Mouse (Mus musculus) forebrain, embryonic 12.5 days (tissue): ENCODE measurements at regions not wholly inside any gene's neighbourhood (a gene's known extent, or its start where the extent isn't known, plus 50 kb on each side); places are given as distances from the start of the nearest gene placed in this dataset.
"Not testable (repeated sequence)": the region's sequence is repeated elsewhere in the genome, so short reads cannot be mapped to it uniquely, and the experiment has no call there.

Experiments used
- ATAC-seq: fragments of 200-750 bp; cut with Nextera tagmentation; 2 replicates; pipeline ENCODE4 v1.8.0; 2017; ENCODE audit warnings: moderate TSS enrichment; ENCODE audit not compliant: low FRiP score
- H3K27ac ChIP-seq: fragments of 300-500 bp; sonication (generic); 2 replicates; pipeline ENCODE4 v1.5.1; 2016; ENCODE audit warnings: mild to moderate bottlenecking
- H3K27me3 ChIP-seq: fragments of 300-500 bp; sonication (generic); 2 replicates; pipeline ENCODE4 v1.6.1; 2016; ENCODE audit warnings: mild to moderate bottlenecking
- H3K36me3 ChIP-seq: fragments of 300-500 bp; sonication (generic); replicated peaks from 2 replicates; pipeline ENCODE4 v1.6.1; 2016; ENCODE audit warnings: mild to moderate bottlenecking
- H3K4me1 ChIP-seq: fragments of 300-500 bp; sonication (generic); 2 replicates; pipeline ENCODE4 v1.6.1; 2016
- H3K4me2 ChIP-seq: fragments of 300-500 bp; sonication (generic); 2 replicates; pipeline ENCODE4 v1.6.1; 2016; ENCODE audit warnings: mild to moderate bottlenecking, moderate library complexity
- H3K4me3 ChIP-seq: fragments of 300-500 bp; sonication (generic); replicated peaks from 2 replicates; pipeline ENCODE4 v1.5.1; 2016; ENCODE audit warnings: mild to moderate bottlenecking
- H3K9ac ChIP-seq: fragments of 300-500 bp; sonication (generic); 2 replicates; pipeline ENCODE4 v1.6.1; 2016; ENCODE audit warnings: mild to moderate bottlenecking
- H3K9me3 ChIP-seq: fragments of 300-500 bp; sonication (generic); 2 replicates; pipeline ENCODE4 v1.6.1; 2016
- WGBS: fragments of 180-500 bp; shearing (Covaris S2); methylation state at CpG from one replicate; pipeline ENCODE4 v1.1.7; 2016; 5-methylcytosine and 5-hydroxymethylcytosine counted together

DNA sequence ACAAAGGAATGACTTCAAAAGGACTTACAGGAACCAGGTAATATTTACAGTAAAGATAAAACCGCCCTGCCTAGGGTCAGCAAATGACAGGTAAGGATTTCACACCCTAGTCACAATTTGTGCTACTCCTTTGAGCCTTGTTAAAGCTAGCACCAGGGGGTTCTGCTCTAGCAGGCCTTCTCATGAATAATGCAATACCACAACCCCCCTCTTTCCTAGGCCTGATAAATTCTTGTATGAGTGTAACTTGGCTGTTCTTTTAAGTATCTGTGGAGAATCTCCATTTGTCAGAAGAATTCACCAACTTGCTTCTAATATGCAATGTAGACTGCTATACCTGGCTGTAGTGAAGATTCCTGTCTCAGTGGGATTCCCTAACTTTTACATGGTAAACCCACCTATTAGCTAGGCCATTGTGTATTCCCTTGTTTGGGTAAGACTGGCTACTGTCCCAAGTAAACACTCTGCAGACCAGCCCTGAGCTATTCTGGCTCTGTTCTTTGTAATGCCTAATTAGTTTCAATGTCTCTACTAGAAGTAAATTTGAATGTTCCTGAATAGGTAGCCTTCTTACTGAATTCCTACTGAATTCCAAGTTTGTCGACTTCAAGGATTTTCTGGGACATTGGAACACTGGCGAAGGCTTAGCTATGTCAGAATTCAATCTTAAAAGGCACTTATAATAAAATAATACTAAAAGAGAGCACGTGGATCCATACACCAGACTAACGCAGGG lies 543.4 kb upstream of the Rgmb start:
- ATAC-seq, H3K4me2 ChIP-seq: not testable (repeated sequence)

GRCm38 (mm10) chr17:16372976-16373375 lies 542.1 kb upstream of the Rgmb start:
- Histone ChIP-seq H3K4me1 (no peaks in the 10 kb centered on the region), H3K27ac (no peak overlapping the region), H3K9ac (no peak overlapping the region), H3K9me3 (no peaks in the 10 kb centered on the region), H3K4me2 (no peak overlapping the region), H3K4me3 (no peak overlapping the region), H3K27me3 (no peaks in the 10 kb centered on the region), H3K36me3 (no peaks in the 10 kb centered on the region)
- WGBS: 95% methylated on average over 1 of the region's 1 CpGs
- ATAC-seq: no peak

More for the DNA sequence above, 543.4 kb upstream of the Rgmb start:
- not testable (repeated sequence) for H3K27ac ChIP-seq, H3K27me3 ChIP-seq, H3K9ac ChIP-seq, H3K36me3 ChIP-seq, H3K9me3 ChIP-seq, H3K4me1 ChIP-seq, H3K4me3 ChIP-seq
- WGBS: 74% methylated on average over 5 of the region's 5 CpGs

DNA sequence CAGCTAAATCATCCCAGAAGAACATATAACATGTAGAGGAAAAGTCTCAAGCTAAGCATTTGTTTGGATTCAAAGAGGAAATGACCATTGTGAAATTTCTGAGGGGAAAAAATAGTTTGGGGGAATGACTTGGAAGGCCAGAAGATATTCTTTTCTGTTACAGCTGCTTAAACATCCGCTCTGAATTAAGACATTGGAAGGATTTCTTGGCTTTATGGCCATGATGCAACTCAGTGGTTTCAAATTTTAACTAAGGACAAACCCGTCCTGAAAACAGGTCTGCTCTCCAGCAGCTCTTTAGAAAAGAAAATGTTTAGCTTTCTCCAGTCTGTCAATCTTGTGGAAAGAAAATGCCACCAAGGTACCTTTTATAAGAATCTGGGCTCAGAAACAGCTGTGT lies 513.2 kb upstream of the Rgmb start:
- H3K4me3 ChIP-seq: no peak overlapping the region
- no peak overlapping the region for H3K9ac ChIP-seq
- no peak overlapping the region for H3K4me2 ChIP-seq
- H3K4me1 ChIP-seq: no peaks in the 10 kb centered on the region
- 60% methylated on average over 2 of the region's 2 CpGs for WGBS
- H3K27ac ChIP-seq: no peak overlapping the region
- no peaks in the 10 kb centered on the region for H3K36me3 ChIP-seq
- no peaks in the 10 kb centered on the region for H3K9me3 ChIP-seq
- no peak for ATAC-seq
- H3K27me3 ChIP-seq: no peaks in the 10 kb centered on the region

- 88% methylated on average over 4 of the region's 4 CpGs for WGBS
- Histone ChIP-seq H3K27me3 (no peaks in the 10 kb centered on the region), H3K4me2 (no peak overlapping the region), H3K9ac (no peak overlapping the region), H3K36me3 (no peaks in the 10 kb centered on the region), H3K4me3 (no peak overlapping the region), H3K9me3 (no peaks in the 10 kb centered on the region), H3K4me1 (no peaks in the 10 kb centered on the region), H3K27ac (no peak overlapping the region)
- no peak for ATAC-seq
Measured at GRCm38 (mm10) chr17:16342785-16343184, 511.9 kb upstream of the Rgmb start.

DNA sequence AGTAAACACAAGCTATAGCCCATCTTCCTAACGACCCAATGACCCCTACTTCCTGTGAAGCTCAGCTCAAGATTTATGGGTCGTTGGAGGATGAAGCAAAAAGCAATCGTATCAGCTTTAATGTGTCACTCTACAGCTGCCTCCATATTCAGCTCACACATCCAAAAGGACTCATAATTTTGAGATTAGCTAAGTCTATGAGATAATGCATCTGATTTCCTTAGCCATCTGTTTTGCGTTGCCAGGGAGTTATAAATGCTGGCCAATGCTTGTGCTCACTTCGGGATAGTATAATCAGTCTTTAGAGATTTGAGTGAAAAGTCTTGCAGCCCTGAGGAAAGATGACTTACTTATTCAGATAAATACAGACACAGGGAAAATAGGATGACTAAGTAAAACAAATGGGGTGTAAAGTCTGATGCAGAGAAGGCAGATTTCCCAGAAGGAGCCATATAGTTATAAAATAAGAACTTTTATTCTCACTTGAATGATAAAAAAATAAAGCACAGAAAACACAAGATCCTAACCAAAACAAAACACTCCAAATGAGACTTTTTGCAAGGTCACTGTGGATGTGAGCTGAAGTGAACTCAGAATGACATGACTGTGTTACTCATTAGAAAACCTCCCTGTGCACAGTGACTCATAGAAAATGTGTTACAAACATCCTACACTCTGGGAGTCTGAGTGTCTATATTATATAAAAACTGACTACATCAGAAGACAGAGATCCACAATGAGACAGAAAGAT lies 509.1 kb upstream of the Rgmb start:
- no peak overlapping the region for H3K9ac ChIP-seq
- no peaks in the 10 kb centered on the region for H3K27me3 ChIP-seq
- WGBS: 67% methylated on average over 5 of the region's 5 CpGs
- H3K36me3 ChIP-seq: no peaks in the 10 kb centered on the region
- H3K4me1 ChIP-seq: no peaks in the 10 kb centered on the region
- no peak overlapping the region for H3K4me2 ChIP-seq
- no peaks in the 10 kb centered on the region for H3K9me3 ChIP-seq
- no peak overlapping the region for H3K27ac ChIP-seq
- H3K4me3 ChIP-seq: no peak overlapping the region
- ATAC-seq: no peak

GRCm38 (mm10) chr17:16311914-16312313 lies 481.1 kb upstream of the Rgmb start:
- ATAC-seq: no peak
- H3K27ac ChIP-seq: no peak overlapping the region
- no peaks in the 10 kb centered on the region for H3K9me3 ChIP-seq
- no peak overlapping the region for H3K4me2 ChIP-seq
- H3K9ac ChIP-seq: no peak overlapping the region
- no peaks in the 10 kb centered on the region for H3K4me1 ChIP-seq
- H3K27me3 ChIP-seq: no peaks in the 10 kb centered on the region
- whole genome bisulfite sequencing: 94% methylated on average over 3 of the region's 3 CpGs
- no peak overlapping the region for H3K4me3 ChIP-seq
- H3K36me3 ChIP-seq: no peaks in the 10 kb centered on the region

- 86% methylated on average over 9 of the region's 9 CpGs for WGBS
- no peaks in the 10 kb centered on the region for H3K36me3 ChIP-seq
- H3K4me1 ChIP-seq: no peaks in the 10 kb centered on the region
- peak; percentile 36; the same call in 1 of the 2 replicates for ATAC-seq
- no peaks in the 10 kb centered on the region for H3K27me3 ChIP-seq
- H3K9me3 ChIP-seq: no peaks in the 10 kb centered on the region
- no peak overlapping the region for H3K4me3 ChIP-seq
- H3K9ac ChIP-seq: no peak overlapping the region
- H3K4me2 ChIP-seq: no peak overlapping the region
- H3K27ac ChIP-seq: no peak overlapping the region
Measured at GRCm38 (mm10) chr17:16311196-16311873, 480.5 kb upstream of the Rgmb start.

GRCm38 (mm10) chr17:16301776-16302175 lies 470.9 kb upstream of the Rgmb start:
- Histone ChIP-seq H3K27me3 (no peaks in the 10 kb centered on the region), H3K27ac (no peak overlapping the region), H3K4me2 (no peak overlapping the region), H3K36me3 (no peaks in the 10 kb centered on the region), H3K4me1 (no peaks in the 10 kb centered on the region), H3K9ac (no peak overlapping the region), H3K9me3 (no peaks in the 10 kb centered on the region), H3K4me3 (no peak overlapping the region)
- WGBS: 50% methylated on average over 2 of the region's 2 CpGs
- ATAC-seq: no peak

- no peak for ATAC-seq
- no peak overlapping the region for H3K9ac ChIP-seq
- no peaks in the 10 kb centered on the region for H3K4me1 ChIP-seq
- H3K4me2 ChIP-seq: no peak overlapping the region
- H3K27ac ChIP-seq: no peak overlapping the region
- H3K9me3 ChIP-seq: no peaks in the 10 kb centered on the region
- no peak overlapping the region for H3K4me3 ChIP-seq
- H3K36me3 ChIP-seq: no peaks in the 10 kb centered on the region
- no peaks in the 10 kb centered on the region for H3K27me3 ChIP-seq
Measured at GRCm38 (mm10) chr17:16298553-16298952, 467.7 kb upstream of the Rgmb start.
